Mouse (Mus musculus): ENCODE data around the gene Cyth2.

- TF ChIP-seq POLR2A (IDR thresholded peaks at IDR 0.05; ENCODE audit: borderline replicate concordance, low read depth, low read length) (no peak), CTCF (IDR thresholded peaks at IDR 0.05; ENCODE audit: low read depth, low read length) (no peak)
These were observed 48.4 kb downstream of the Cyth2 start for GRCm38 (mm10) chr7:45765995-45766394.
